Mouse (Mus musculus) cerebellum, adult 2 months (tissue): Measurements from ENCODE around the gene Kcnma1.

Source experiments
- CTCF ChIP-seq: fragments of 200-500 bp; IDR thresholded peaks from 2 replicates; pipeline ENCODE4 v1.5.1; 2011; ENCODE audit warnings: low read depth, mild to moderate bottlenecking, control low read depth, low read length, moderate library complexity, borderline replicate concordance; ENCODE audit not compliant: insufficient read depth
- POLR2A ChIP-seq: fragments of 200-500 bp; IDR thresholded peaks from 2 replicates; pipeline ENCODE4 v1.6.1; 2011; ENCODE audit warnings: low read length, control low read depth, borderline replicate concordance; ENCODE audit not compliant: insufficient read depth

DNA sequence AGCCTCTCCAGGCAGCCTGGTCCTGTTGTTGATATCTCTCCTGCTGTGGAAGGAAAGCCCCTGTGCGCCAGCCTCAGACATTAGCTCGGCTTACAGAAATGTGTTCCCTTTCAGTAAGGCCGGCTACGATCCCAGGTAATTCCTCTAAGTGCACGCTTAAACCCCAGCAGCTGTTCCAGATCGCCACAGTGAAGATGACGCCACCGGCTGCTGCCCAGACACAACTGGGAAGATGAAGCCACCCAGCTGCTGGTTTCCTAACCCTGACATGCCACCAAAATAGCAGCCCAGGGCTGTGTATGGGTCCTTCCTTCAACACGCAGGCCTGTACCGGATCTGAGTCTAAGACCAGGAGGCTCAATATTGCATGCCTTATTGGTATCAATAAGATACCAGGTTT lies 307.5 kb downstream of the Kcnma1 start:
- TF ChIP-seq CTCF, result no peak
- no peak for TF ChIP-seq POLR2A
